Mouse (Mus musculus): ENCODE results near the gene Adamts20. TPM values are rescaled to one million over a fixed set of nuclear protein-coding genes. Genes with fewer than 3 reads are reported as not detected.

Adamts20 gene
- polyA plus RNA-seq, 1 experiment from 2014 or later, result 0.35 TPM

DNA sequence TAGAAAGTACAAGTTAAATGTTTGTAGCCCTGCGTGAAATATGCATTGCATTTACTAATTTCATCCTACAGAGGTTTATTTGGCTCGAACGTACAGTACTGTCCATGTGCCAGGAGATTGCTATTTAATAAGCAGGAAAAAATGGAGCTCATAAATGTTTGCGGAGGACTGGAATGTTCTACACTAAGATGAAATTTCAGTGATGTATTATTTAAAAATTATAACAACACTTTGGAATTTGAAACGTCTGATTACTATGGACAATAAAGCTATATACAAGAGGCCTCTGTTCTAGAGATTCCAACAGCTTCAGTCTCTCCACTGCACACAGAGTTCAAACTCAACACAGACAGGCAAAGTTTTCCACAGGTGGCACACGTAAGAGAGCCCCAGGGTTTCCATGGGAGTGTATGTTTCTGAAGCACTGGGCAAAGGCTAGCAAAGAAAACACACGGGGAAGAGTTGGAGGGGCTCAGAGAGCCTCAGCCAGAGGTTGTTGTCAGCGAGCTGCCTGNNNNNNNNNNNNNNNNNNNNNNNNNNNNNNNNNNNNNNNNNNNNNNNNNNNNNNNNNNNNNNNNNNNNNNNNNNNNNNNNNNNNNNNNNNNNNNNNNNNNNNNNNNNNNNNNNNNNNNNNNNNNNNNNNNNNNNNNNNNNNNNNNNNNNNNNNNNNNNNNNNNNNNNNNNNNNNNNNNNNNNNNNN is 20.6 kb downstream of the Adamts20 start:
- DNase-seq (ENCODE audit: low spot score), result no peak

DNA sequence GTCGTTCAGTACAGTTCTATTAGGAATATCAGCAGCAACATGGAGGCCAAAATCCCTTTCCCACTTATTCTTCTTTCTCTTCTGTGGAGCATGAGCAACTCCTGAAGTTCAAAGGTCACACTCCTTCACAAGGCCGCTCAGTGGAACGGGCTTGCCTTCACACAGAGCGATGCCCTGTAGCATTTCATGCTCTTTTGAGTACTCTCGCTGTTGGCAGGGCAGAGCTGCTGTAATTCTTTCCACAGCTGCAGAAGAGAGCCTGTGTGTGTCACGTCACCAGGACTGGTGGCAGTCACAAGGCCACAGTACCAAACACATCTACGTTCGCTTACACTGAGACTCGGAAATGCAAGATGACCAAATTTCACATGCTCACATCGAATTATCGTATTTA is 21.2 kb downstream of the Adamts20 start:
- no peak for DNase-seq (ENCODE audit: low spot score)

DNA sequence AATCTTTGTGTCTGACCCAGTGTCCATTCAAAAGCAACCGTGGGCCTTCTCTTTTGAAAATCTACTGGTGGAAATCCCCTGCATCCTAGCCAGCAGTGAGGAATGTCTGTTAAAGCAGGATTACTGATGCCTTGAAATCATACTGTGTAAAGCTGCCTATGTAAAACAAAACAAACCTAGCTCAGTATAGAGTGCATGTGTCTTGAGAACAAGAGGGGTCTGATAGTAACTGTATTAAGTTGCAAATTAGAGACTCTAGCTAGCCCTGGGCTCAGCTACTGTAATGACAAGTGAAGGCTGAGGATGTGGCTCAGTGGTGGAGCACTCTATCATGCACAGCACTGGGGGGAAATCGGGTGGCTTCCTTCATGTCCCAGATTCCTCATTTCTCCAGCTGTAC is 22.2 kb downstream of the Adamts20 start:
- DNase-seq (ENCODE audit: low spot score), result no peak

DNA sequence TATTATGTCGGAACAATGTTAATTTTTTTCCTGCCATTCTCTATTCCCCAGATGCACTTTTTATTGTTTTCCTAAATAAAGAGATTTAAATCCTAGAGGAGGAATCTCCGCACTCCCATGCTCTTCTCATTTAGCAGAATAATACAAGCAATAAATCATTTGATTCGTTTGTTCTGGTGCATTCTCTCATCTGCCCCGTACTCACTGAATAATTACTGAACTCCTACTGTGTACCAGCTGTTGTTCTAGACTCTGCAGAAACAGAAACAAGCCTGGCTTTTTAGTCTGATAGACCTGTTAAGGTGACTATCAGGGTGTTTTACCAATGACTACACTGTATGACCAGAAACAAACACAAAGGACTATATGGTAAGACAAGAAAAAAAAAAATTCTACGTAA is 29.7 kb downstream of the Adamts20 start:
- DNase-seq (ENCODE audit: low spot score), result no peak

DNA sequence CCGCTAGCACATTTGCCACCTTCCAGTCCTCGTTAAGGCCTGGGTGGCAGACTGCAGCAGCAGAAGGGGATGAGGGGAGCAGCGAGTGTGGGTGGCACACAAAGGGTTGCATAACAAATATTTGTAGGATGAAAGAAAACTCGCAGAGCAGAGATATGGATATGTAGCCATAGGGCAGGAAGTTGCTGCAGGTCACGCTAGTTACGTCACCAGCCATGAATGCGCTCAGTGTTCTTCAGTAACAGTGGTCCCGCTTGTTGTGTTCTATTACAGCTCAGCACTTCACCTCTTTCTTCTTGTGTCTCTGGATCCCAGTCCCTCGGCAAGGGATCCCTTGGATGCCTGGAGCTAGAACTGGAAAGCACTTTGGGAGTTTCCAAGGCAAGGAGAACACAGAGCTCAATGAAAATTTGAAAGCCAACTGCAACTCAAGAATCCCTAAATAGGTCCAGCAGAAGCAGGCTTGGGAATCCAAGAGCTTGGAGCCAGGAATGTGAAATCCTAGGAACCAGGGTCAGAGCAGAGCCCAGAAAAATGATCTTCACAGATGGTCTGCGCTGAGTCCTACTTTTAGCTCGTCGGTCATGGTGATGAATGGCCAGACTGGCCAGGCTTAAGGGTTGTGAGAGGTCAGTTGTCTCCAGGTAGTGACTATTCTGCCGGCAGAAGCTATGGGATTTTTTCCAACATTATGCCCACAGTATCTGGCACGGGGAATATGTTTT is 34.4 kb downstream of the Adamts20 start:
- DNase-seq (ENCODE audit: low spot score), result no peak

DNA sequence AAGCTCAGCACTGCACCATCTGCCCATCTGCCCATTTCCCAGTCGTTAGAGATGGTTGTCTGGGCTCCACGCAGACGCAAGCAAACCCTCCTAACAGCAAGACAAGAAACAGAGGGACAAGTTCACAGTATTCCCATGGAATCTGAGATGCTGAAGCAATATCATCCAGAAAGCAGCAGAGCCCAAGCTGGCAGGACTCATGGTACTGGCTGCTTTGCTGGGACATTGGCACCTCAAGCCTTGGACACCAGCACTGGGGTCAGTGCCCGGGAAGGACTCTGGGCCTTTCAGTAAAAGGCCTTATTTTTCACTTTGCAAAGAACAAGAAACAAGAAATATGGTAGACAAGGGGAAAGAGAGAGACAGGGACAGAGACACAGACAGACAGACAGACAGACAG is 36.5 kb downstream of the Adamts20 start:
- DNase-seq (ENCODE audit: low spot score), result no peak

DNA sequence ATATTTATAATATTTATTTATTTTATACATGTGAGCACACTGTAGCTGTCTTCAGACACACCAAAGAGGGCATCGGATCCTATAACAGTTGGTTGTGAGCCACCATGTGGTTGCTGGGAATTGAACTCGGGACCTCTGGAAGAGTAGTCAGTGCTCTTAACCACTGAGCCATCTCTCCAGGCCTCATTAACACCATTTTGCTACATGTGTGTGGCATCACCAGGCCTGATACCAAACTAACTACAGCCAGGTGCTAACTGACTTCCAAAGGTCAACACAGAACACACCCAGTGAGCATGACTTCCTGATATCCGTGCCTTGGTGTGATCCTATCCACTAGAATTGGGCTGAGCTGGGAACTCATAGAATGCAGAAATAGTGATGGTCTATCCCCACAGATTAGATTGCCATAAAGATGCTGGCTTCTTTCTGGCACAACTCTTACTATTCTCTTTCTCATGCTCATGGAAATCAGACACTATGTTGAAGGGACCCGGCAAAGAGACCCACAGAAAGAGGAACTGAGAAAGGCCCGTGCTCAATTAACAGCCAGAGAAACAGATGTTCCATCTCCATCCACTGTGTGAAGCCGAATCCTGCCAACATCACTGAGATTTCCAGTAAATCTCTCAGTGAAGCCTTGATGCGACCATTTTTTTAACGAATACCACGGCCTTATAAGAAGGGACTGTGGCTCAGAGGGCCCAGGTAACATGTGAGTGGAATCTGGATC is 37.6 kb downstream of the Adamts20 start:
- no peak for DNase-seq (ENCODE audit: low spot score)

DNA sequence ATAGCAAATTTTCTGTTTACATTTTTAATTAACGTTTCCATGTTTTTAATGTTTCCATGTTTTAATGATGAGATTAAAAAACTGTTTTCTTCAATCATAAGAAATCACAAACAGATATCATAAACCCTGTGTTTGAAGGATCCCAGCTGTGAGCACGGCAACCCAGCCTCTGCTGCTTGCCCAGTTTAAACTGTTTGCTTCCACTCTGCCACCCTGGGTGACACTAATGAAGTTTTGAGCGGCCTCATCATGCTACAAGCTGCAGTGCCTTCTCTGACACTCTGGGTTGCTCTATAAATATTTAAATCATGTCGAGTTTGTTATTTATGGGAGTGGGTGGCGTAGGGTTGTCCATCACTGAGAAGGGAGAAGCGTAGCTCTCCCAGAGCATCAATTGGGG is 44.7 kb downstream of the Adamts20 start:
- no peak for DNase-seq (ENCODE audit: low spot score)

DNA sequence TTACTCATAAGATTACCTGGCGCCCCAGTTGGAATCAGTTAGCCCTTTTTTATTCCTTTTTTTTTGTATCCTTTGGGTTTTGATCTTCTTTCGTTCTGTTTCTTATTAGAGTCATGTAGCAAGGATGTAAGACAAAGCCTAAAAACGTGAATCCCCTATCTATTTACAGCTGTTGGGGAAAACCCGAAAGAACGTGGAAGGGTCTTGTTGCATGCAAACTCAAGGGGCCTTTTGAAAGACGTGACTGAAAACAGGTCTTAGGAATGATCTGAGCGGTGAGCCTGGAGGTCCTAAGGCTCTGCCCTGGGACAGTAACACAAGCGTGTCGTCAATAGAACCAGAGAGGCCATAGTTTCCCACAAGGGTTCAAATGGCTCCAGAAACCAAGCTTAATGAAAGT is 46.1 kb downstream of the Adamts20 start:
- no peak for DNase-seq (ENCODE audit: low spot score)

DNA sequence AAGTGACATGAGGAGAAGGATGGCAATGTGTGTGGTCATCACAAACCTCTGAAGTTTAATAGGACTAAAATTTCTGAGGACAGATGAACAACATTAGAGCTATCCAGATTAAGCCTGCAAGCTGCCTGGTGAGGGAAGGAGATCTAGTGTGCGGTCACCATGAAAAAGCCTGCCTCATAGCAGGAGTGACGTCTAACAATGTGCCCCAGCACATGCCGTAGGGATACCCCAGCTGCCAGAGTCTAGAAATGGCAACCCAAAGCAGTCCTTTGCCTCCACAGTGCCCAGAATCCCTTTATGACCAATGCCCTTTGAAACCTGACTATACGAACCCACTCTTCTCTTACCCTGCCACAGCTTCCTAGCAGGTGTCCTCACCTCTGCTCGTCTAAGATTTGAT is 46.8 kb downstream of the Adamts20 start:
- no peak for DNase-seq (ENCODE audit: low spot score)

DNA sequence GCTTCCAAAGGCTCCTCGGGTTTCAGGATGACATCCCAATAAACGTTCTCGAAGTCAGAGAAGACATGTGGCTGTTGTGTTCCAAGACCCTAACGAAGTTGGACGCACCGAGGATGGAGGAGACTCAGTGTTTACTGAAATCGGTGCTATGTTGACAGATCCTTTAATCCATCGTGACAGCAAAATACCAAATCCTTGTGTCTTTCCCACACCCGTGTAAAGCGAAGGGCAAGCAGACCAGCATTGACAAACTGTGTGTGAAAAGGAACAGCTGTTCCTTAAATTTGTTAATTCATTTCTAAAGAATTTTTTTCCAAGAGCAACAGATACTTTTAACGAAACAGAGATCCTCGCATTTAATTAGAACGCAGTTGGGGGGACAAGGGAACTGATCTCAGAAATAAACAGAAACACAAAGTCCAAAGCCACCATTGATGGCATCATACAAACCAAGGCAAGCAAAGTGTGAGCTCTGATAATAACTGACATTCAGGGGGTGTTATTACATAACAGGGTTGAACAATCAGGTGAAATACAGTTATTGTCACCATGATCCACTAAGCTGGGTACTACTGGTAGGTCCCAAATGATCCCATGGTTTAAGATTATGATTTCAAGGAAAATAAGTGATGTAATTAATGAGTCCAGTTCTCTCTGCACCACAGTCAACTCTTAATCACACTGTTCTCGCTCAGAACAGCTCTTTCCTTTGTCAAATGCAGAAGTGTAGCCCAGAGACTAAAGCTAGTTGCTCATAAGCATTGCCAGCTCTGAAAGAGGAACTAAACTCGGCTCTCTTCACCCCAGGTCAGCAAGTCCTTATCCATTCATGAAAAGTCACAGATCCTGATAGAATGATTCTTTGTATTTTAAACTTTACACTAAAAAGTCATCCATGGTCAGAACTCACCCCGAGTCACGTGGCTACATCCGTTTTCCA is 47.7 kb downstream of the Adamts20 start:
- no peak for DNase-seq (ENCODE audit: low spot score)

DNA sequence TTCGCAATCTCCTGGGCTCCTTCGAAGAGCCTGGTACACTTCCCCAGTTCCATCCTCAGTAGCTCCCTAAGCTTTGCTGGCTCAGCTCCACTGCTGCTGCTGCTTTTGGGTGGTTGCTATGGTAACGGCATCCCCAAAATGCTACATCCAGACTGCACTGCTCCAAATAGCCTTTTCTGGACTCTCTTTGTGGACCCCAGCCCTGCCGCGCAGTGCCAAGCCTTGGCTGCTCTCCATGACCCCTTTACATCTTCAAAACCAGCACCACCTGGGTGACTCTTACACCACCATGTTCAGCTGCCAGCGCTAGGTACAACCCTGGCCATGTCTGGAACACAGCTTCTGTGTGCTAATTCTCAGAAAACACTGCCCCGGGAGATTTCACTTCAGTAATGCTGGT is 55.4 kb downstream of the Adamts20 start:
- no peak for DNase-seq (ENCODE audit: low spot score)

DNA sequence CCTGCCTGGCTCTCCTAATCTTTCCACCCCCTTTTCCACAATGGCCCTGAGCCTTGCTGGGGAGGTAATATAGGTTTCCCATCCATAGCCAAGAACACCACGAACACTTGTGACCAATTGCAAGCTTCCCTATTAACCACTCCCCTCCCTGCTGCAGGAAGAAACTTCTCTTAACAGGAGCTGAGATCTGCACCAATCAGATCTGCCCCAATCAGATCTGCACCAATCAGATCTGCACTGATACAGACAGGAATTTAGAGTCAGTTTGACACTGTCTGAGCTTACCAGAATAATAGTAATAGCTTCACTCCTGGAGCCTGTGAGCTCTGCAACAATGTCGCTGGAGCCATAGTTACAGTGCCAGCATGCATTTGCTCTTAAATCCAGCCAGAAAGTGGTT is 58.9 kb downstream of the Adamts20 start:
- DNase-seq (ENCODE audit: low spot score), result no peak

DNA sequence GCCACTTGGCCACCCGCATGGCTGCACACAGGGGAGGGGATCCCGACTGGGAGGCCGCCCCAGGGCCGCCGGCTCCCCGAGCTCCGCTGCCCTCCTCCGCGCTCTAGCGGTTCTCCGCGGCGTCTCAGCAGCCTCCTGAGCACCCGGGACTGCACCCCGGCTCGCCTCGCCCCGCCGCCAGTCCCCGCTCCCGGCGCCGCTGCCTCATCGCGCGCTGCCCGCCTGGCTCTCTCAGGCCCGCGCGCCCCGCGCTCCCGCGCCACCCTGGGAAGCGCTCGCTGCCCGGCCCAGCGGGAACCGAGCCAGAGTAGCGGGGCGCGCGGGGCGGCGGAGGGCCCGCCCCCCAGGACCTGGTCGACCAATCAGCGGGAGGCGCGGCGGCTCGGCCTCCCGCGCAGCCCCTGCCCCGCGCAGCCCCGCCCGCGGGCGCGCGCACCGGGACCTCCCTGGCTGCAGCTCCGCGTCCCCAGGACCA is 61.1 kb downstream of the Adamts20 start:
- peak; percentile 59 for DNase-seq (ENCODE audit: low spot score)

DNA sequence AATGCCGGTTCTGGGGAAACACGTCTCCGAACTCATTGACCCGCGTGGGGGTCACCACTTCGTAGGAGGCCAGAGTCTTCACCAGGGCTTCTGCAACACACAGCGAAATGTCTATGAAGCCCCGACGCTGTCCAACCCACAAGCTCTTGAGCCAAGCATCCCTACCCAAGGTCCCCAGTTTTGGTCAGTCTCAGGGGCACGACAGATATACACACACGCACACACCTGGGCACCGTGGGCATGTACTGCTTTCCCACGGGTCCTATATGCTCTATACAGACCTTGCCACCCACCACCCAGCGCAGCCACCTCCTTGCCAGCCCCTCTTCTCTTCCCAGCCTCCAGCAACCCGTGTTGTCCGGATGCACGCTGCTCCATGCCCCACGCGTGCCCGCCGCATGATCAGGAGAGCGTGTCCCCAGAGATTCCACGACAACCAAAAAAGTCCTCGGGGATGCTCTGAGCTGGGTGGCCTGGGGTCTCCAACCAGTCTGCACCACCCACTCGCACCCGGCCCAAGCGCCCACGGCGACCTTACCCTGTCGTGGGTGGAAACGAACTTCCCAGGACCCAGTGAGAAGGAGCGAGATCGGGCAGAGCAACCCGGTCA is 61.7 kb downstream of the Adamts20 start:
- peak; percentile 4 for DNase-seq (ENCODE audit: low spot score)

DNA sequence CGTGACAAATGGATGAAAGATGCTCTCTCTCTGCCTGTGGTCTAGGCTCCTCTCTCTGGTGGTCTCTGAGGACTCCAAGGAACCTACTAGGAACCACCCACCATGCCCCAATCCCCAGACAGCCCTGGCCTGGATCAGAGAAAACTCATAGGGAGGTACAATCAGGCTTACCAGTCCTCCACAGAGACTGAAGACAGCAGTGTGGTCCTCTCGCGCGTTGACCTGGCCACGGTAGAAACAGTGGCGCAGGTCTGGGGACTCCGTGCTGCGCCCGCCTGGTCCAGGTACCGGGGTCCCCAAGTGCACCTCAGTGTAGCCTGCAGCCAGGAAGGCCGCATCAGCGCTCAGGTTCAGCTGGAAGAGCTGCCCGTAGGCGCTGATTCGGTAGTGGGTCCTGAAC is 62.2 kb downstream of the Adamts20 start:
- DNase-seq (ENCODE audit: low spot score), result no peak

DNA sequence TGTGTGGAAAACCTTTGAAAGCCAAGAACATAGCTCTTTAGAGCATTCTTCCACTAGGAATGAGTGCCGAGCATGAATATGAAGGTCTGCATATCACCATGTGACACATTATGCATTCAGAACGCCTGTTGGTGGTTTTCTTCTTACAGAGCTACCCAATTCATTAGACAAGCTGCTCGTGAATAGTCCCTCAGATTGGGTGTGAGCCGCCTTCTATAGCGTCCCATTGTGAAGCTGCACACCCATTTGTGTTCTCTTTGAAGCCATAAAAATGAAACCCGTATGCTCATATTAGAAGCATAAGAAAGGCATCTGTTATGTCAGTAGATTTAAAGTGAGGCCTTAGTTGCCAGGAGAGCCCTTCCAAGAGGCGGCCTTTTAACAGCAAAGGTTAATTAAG is 72.5 kb downstream of the Adamts20 start:
- DNase-seq (ENCODE audit: low spot score), result no peak

DNA sequence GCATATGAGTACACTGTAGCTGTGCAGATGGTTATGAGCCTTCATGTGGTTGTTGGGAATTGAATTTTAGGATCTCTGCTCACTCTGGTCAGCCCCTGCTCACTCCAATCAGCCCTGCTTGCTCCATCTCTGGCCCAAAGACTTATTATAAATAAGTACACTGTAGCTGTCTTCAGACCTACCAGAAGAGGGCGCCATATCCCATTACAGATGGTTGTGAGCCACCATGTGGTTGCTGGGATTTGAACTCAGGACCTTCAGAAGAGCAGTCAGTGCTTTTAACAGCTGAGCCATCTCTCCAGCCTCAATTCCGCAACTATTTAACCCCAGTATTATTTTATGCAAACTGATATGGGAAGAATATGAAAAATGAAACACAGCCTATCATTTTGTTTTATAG is 75.1 kb downstream of the Adamts20 start:
- DNase-seq (ENCODE audit: low spot score), result peak; percentile 7

DNA sequence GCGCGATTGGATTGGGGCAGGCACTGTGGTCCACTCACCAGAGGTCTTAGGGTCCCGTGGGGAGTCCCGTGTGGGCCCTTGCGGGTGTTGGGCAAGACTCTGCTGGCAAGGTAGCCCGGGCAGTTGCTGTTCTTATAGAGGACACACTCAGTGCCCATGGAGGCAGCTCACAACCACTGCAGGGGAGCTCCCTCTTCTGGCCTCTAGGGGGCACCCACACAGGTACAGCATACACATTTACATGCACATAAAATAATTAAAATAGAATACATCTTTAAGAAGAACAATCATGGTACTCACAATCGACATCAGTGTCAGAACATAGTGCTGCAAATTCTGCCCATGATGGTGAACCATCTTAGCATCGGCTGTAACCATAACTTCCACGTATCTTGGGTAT is 85.8 kb downstream of the Adamts20 start:
- peak; percentile 9 for DNase-seq (ENCODE audit: low spot score)

DNA sequence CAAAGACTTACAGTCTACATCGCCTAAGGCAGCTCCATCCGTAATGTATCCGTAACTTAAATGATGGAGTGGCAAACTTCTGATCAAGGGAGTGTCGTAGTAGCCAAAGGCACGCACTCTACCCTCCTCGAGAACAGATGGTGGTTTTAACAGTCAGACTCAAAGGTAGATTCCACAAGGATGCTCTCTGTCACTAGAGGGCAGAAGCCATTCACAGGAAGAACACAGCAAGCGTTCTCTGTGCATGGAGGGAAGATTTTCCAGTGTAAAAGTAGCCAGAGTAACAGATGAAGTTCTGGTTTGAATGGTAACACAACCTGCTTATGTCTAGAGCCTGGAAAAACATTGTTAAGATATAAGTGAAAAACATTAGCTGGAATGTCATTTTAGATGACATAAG is 92.7 kb downstream of the Adamts20 start:
- peak; percentile 5 for DNase-seq (ENCODE audit: low spot score)

DNA sequence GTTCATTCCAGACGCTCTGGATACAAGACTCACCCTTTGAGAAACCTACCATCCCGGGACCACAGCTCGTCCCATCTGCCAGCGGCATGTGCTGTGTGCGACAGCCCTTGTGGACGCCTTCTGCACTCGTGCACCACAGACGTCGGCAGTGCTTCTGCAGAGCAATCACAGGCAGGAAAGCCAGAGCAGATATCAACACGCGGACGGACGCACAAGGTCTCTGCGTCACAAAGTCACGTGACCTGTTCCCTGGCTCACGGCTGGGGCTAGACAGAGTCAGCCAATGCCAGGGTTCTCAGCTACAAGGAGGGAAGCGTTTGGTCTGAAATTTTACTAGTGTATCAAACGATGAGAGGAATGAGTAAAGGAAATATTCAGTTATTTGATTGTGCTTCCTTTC is 116.2 kb downstream of the Adamts20 start:
- DNase-seq (ENCODE audit: low spot score), result no peak
